Mouse (Mus musculus) gastrocnemius, adult 18-20 months (tissue): ENCODE data around the gene Mthfd2. TPM values are rescaled to one million over a fixed set of nuclear protein-coding genes. Genes with fewer than 3 reads are reported as not detected.
"Not testable (repeated sequence)": the region's sequence is repeated elsewhere in the genome, so short reads cannot be mapped to it uniquely, and the experiment has no call there.

Experiments used
- DNase-seq: peaks from one replicate; pipeline ENCODE4 v3.0.0; 2021; ENCODE audit warnings: low spot score
- long read RNA-seq, 2 experiments: library from polyadenylated mRNA; stranded (forward); transcript quantifications; one replicate each; pipeline ENCODE4 v2.0.0; 2021
- total RNA-seq, 2 experiments: library from RNA; stranded (reverse); gene quantifications; 2 replicates each; pipeline ENCODE4 v1.2.3; 2021

Gene Mthfd2
- 1 to 10 TPM; 3.0 to 3.2 TPM for total RNA-seq
- long read RNA-seq, experiment 1, partial matches to known transcripts = 0 of 2 reads
- long read RNA-seq, experiment 1, other reads (novel, unspliced or antisense) = 1 of 2 reads
- long read RNA-seq, experiment 2, partial matches to known transcripts = 0 of 4 reads
- long read RNA-seq, experiment 2, other reads (novel, unspliced or antisense) = 1 of 4 reads

GRCm38 (mm10) chr6:83325525-83326393, at the start of gene Mthfd2, which contains the start of gene Mob1a:
Gene Mthfd2, minus strand, starts transcription at chr6:83325908.
Gene Mob1a, plus strand, starts transcription at chr6:83326016.
- peak; percentile 96 for DNase-seq

GRCm38 (mm10) chr6:83373704-83374300, 48.1 kb upstream of the Mthfd2 start:
- no peak for DNase-seq

- DNase-seq = no peak
Observed at GRCm38 (mm10) chr6:83371350-83371749, 45.6 kb upstream of the Mthfd2 start.

- peak; percentile 27 for DNase-seq
Observed at GRCm38 (mm10) chr6:83370316-83370965, 44.7 kb upstream of the Mthfd2 start.

GRCm38 (mm10) chr6:83363075-83363474, 37.4 kb upstream of the Mthfd2 start:
- DNase-seq = no peak

DNA sequence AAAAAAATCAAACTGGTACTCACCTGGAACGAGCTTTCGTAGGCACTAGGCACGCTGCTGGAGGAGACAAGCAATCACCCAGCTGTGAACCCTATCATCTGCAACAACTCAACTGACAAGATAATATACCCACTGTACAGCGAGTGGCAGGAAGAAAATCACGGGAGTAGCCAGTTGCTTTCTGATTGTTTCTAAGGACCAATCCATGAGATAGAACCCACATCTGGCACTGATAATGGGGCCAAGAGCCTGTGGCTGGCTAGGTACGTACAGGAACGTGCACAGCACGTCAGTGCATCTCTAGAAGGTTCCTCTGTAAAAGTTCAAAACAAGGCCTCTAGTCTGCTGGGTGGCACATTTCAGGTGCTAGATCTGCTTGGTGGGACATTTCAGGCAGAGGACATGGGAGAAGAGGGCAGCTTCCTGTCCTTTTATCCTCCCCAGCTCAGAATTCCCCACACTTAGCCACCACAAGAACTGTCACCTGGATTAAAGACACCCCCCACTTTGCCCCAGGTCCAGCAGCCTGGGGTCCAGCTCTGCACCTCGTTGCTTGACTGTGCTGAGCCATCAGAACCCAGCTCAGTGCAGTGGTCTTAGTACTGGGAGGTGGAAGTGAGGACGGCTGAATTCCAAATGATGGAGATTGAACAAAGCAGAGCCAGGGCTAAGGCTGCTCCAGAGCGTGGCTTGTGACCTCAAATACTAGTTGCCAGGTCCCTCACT, 36.0 kb upstream of the Mthfd2 start:
- DNase-seq = no peak

DNA sequence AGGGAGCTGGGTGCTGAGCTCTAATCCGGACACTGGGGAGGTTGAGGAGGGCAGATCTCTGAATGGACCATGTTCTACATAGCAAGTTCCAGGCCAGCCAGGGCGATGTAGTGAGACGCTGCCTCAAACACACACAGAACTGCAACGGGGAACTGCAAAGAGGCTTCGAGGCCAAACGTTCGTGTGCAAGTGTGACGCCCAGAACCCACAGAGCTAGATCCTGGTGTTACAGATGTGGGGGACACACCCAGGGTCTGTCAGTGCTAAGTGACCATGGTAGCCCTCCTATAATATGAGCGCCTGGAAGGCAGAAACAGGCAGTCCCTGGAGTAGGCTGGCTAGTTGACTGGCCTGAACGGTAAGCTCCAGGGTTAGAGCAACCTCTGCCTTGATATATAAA, 31.7 kb upstream of the Mthfd2 start:
- DNase-seq = no peak

GRCm38 (mm10) chr6:83356569-83357138, 30.9 kb upstream of the Mthfd2 start:
- DNase-seq = peak; percentile 83

DNA sequence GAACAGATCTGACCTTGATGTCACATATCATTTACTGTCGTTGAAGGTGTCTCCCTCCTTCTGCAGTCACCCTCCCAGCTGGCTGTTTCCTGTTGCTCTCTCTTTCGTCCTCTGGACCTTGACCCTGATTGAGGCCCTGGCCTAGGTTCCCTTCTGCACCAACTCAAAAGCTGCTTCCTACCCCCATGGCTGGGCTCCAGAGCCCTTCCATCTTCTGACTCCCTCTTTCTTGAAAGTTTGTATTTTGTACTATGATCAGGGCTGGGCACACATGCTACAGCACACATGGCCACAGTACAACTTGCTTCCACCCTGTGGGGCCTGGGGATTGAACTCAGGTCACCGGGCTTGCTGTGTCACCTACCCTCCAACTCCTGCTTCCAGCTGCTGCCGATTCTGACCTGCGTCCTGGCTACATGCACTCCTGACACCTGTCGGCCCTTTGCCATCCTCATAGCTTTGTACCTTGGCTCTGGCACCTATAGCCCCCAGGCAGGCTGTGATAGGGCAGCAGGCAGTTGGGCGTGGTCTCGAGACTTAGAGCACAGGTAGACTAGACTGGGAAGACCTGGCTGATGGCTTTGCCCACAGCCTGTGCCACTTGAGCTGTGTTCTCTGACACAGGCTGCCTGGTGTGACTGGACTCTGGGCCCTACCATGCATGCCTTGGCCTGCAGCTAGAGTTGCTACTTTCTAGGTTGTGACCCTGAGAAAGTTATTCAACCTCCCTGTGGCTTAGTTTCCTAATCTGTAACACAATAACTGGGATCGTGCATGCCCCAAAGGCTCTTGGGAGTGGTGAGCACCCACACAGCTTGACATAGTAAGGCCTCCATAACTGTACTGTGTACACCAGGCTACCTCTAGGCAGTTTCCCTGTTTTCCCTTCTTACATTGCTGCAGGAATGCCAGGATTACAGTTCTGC, 29.4 kb upstream of the Mthfd2 start:
- DNase-seq = no peak

DNA sequence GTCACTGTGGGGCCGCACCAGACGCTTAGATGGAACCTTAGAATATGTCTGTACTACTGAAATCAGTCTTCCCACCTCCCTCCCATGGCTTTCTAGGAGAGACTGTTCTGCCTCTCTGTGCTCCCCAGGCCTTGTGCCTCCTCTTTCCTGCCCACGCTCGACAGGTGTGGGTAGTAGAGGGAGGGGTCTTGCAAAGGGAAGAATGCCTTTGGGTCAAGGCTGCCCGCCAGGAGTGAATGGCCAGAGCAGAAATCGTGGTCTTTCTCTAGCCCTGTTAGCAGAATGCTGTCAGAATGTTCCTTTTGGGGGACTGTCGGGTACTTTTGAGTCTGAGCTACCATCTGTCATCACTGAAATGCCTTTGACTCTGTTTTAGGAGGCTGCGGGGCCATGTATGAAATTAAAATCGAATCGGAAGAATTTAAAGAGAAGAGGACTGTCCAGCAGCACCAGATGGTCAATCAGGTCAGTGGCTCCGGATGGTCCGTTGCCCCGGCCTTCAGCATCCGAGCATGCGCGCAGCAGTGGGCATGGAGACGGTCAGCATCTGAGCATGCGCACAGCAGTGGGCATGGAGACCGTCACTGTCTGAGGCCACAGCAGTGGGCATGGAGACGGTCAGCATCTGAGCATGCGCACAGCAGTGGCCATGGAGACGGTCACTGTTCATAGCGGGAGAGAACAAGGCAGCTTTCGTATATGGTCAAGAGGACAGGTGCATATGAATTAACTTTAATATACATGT, 27.1 kb upstream of the Mthfd2 start:
- DNase-seq = no peak

DNA sequence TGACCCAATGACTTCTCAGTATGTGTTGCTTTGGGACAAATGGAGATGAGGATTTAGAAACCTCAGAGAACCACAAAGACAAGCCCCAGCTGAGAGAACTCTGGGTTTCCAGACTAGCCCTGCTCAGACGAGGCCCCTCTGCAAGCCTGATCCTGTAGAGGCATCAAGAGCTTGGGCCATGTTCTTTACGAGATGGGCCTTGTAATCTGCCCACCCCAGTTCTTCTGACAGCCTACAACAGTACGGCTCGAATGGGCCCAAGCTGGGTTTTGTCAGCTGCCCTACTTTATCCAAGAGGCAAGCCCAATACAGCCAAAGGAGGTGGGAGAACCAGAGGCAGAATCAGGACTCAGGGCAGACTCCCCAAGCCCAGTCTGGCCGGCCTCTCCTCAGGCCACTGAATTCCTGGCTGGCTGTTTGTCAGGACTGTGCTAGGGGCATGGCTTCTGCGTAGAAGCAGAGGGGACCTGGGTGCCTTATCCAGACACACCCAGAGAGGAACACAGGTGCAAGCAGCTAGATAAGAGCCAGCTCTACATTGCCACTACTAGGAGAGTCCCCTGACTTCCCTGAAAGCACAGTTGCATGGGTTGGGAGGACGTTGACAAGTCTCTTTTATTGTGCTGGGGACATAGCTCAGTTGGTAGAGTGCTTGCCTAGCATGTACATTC, 25.9 kb upstream of the Mthfd2 start:
- no peak for DNase-seq

GRCm38 (mm10) chr6:83350851-83351405, 25.2 kb upstream of the Mthfd2 start:
- DNase-seq = no peak

- DNase-seq = no peak
Observed at GRCm38 (mm10) chr6:83350172-83350571, 24.5 kb upstream of the Mthfd2 start.

- peak; percentile 91 for DNase-seq
Observed at GRCm38 (mm10) chr6:83349274-83349958, 23.7 kb upstream of the Mthfd2 start.

GRCm38 (mm10) chr6:83348873-83349272, 23.2 kb upstream of the Mthfd2 start, which contains the start of gene Bola3:
Gene Bola3, plus strand, starts transcription at chr6:83349147.
- DNase-seq = no peak

GRCm38 (mm10) chr6:83347916-83348315, 22.2 kb upstream of the Mthfd2 start:
- DNase-seq = no peak

DNA sequence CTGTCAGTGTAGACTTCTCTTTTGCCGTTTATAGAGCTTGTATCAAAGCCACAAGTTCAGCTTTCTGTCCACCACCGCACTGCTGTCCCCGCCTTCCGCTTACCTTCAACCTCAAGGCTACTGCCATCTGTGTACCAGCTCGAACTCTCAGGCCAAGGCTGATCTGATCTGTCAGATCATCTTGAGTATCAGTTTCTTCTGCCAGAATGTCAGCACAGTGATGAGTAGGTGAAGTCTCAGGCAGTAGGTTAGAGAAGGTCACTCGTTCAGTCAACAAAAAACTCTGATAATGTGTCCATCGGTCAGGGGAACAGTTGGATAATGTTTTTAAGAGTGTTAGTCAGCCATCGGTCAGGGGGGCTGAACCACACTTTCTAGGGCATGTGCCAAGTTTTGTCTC, 19.6 kb upstream of the Mthfd2 start:
- not testable (repeated sequence) for DNase-seq
